Mouse (Mus musculus): ENCODE data around the gene Gphn. TPM values are rescaled to one million over a fixed set of nuclear protein-coding genes. Genes with fewer than 3 reads are reported as not detected.

Gphn gene
- total and polyA plus RNA-seq, 3 experiments = 23.1 to 30.5 TPM; not detected in 1

GRCm38 (mm10) chr12:78277386-78277785, 51.2 kb downstream of the Gphn start:
- H3K9me3 ChIP-seq (replicated peaks; ENCODE audit: insufficient read depth, low read length) = no peaks in the 10 kb centered on the region
- TF ChIP-seq TBP (IDR thresholded peaks at IDR 0.05; ENCODE audit: low read depth, low read length) (no peak), MXI1 (IDR thresholded peaks at IDR 0.05; ENCODE audit: low read depth, low read length) (no peak), ZC3H11A (IDR thresholded peaks at IDR 0.05; ENCODE audit: low read depth, low read length) (0 out of 2 replicates have a peak, but pooled peaks have one; percentile 2), MEF2A (IDR thresholded peaks at IDR 0.05; ENCODE audit: extremely low read depth, insufficient replicate concordance, low read depth, low read length, poor library complexity, severe bottlenecking) (no peak), USF2 (IDR thresholded peaks at IDR 0.05; ENCODE audit: borderline replicate concordance in 1 of 2, insufficient read depth in 1 of 2, low read depth in 1 of 2, low read length in 2 of 2) (no peak)
- no peak overlapping the region for H3K4me3 ChIP-seq (ENCODE audit: control insufficient read depth in 1 of 2, insufficient read depth in 1 of 2, low read depth in 2 of 2, low read length in 2 of 2)
- no peak overlapping the region for H3K27ac ChIP-seq (ENCODE audit: control insufficient read depth, low read depth, low read length)
- no peak for DNase-seq (ENCODE audit: low read depth, low spot score)
- peaks cover 0 to 19% of the 10 kb centered on the region in 2 experiments; a peak in 2 of 4 replicates for H3K4me1 ChIP-seq (ENCODE audit: control insufficient read depth in 1 of 2, insufficient read depth in 2 of 2, low read length in 2 of 2)
- no peaks in the 10 kb centered on the region for H3K27me3 ChIP-seq (ENCODE audit: control insufficient read depth in 1 of 2, insufficient read depth in 2 of 2, low read length in 2 of 2)
- H3K36me3 ChIP-seq (ENCODE audit: control insufficient read depth in 1 of 2, insufficient read depth in 2 of 2, low read length in 2 of 2) = peaks cover 0 to 12% of the 10 kb centered on the region in 2 experiments; a peak in 2 of 4 replicates
- no peak overlapping the region for H3K9ac ChIP-seq (ENCODE audit: control insufficient read depth, low read depth, low read length, poor library complexity, severe bottlenecking)
- H3K79me2 ChIP-seq (ENCODE audit: control insufficient read depth, insufficient read depth, low read length, poor library complexity) = no peaks in the 10 kb centered on the region; the same call in 1 of the 2 replicates

GRCm38 (mm10) chr12:78290384-78290783, 64.2 kb downstream of the Gphn start:
- no peak for DNase-seq (ENCODE audit: low read depth, low spot score)

GRCm38 (mm10) chr12:78298824-78299398, 72.7 kb downstream of the Gphn start:
- no peak overlapping the region for H3K4me3 ChIP-seq (ENCODE audit: control insufficient read depth in 1 of 2, insufficient read depth in 1 of 2, low read depth in 2 of 2, low read length in 2 of 2)
- no peak overlapping the region for H3K27ac ChIP-seq (ENCODE audit: control insufficient read depth, low read depth, low read length)
- TF ChIP-seq RCOR1 (IDR thresholded peaks at IDR 0.05; ENCODE audit: low read depth, low read length) (no peak), HCFC1 (IDR thresholded peaks at IDR 0.05; ENCODE audit: low read depth, low read length) (no peak), POLR2AphosphoS5 (IDR thresholded peaks at IDR 0.05; ENCODE audit: borderline replicate concordance, low read depth, low read length) (no peak), ZMIZ1 (IDR thresholded peaks at IDR 0.05; ENCODE audit: low read depth, low read length) (no peak), BHLHE40 (IDR thresholded peaks at IDR 0.05; ENCODE audit: borderline replicate concordance, low read depth, low read length) (no peak), CHD2 (IDR thresholded peaks at IDR 0.05; ENCODE audit: low read length) (no peak), NRF1 (IDR thresholded peaks at IDR 0.05; ENCODE audit: insufficient read depth, low read depth, low read length, poor library complexity, severe bottlenecking) (no peak), MXI1 (IDR thresholded peaks at IDR 0.05; ENCODE audit: low read depth, low read length) (no peak)
- H3K27me3 ChIP-seq (ENCODE audit: control insufficient read depth in 1 of 2, insufficient read depth in 2 of 2, low read length in 2 of 2) = no peaks in the 10 kb centered on the region
- peaks cover 8% of the 10 kb centered on the region; the same call in 1 of the 2 replicates for H3K79me2 ChIP-seq (ENCODE audit: control insufficient read depth, insufficient read depth, low read length, poor library complexity)
- H3K9me3 ChIP-seq (replicated peaks; ENCODE audit: insufficient read depth, low read length) = no peaks in the 10 kb centered on the region
- no peaks in the 10 kb centered on the region; a peak in 1 of 4 replicates for H3K4me1 ChIP-seq (ENCODE audit: control insufficient read depth in 1 of 2, insufficient read depth in 2 of 2, low read length in 2 of 2)
- no peak overlapping the region for H3K9ac ChIP-seq (ENCODE audit: control insufficient read depth, low read depth, low read length, poor library complexity, severe bottlenecking)
- DNase-seq (ENCODE audit: low read depth, low spot score) = no peak
- H3K36me3 ChIP-seq (ENCODE audit: control insufficient read depth in 1 of 2, insufficient read depth in 2 of 2, low read length in 2 of 2) = no peaks in the 10 kb centered on the region; a peak in 1 of 4 replicates

More at GRCm38 (mm10) chr12:78290384-78290783, 64.2 kb downstream of the Gphn start:
- Histone ChIP-seq H3K4me1 (ENCODE audit: control insufficient read depth in 1 of 2, insufficient read depth in 2 of 2, low read length in 2 of 2) (no peaks in the 10 kb centered on the region), H3K9ac (ENCODE audit: control insufficient read depth, low read depth, low read length, poor library complexity, severe bottlenecking) (no peak overlapping the region), H3K27ac (ENCODE audit: control insufficient read depth, low read depth, low read length) (no peak overlapping the region), H3K4me3 (ENCODE audit: control insufficient read depth in 1 of 2, insufficient read depth in 1 of 2, low read depth in 2 of 2, low read length in 2 of 2) (no peak overlapping the region), H3K79me2 (ENCODE audit: control insufficient read depth, insufficient read depth, low read length, poor library complexity) (no peaks in the 10 kb centered on the region), H3K36me3 (ENCODE audit: control insufficient read depth in 1 of 2, insufficient read depth in 2 of 2, low read length in 2 of 2) (no peaks in the 10 kb centered on the region), H3K27me3 (ENCODE audit: control insufficient read depth in 1 of 2, insufficient read depth in 2 of 2, low read length in 2 of 2) (no peaks in the 10 kb centered on the region), H3K9me3 (replicated peaks; ENCODE audit: insufficient read depth, low read length) (no peaks in the 10 kb centered on the region)
- TF ChIP-seq ELF1 (IDR thresholded peaks at IDR 0.05; ENCODE audit: low read depth, low read length) (no peak), TBP (IDR thresholded peaks at IDR 0.05; ENCODE audit: low read depth, low read length) (no peak), EP300 (IDR thresholded peaks at IDR 0.05; ENCODE audit: low read depth in 1 of 2, low read length in 2 of 2) (no peak), NELFE (IDR thresholded peaks at IDR 0.05; ENCODE audit: low read depth, low read length) (no peak), JUND (IDR thresholded peaks at IDR 0.05; ENCODE audit: low read depth, low read length) (no peak), ETS1 (IDR thresholded peaks at IDR 0.05; ENCODE audit: low read depth, low read length) (no peak), MXI1 (IDR thresholded peaks at IDR 0.05; ENCODE audit: low read depth, low read length) (no peak)

All from MEL (cell line).